Mouse (Mus musculus): ENCODE measurements around the gene Ebpl. TPM values are rescaled to one million over a fixed set of nuclear protein-coding genes. Genes with fewer than 3 reads are reported as not detected.

Ebpl gene
- polyA plus RNA-seq, 1 experiment from 2014 or later, result 4.0 TPM

DNA sequence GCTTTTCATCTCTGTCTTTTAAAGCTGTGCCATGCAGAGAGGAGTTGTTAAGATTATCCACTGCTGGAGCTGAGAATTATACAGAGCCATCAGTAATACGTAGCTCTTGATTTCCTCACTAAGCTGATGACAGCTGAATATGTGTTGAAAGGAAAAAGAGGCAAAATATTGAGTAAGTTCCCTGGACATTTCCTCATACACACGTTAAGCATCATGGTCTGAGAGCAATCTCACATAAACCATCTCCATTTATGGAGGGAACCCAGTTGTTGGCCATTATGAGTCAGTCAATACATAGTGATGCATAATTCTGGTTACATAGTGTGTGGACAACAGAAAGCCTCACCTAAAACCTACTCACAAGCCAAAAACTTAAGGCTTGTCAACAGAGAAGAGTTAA lies 57.8 kb downstream of the Ebpl start:
- in situ Hi-C loops (cut with MboI; ENCODE audit: low pct_unique_long_range_greater_than_20kb), result no loop called here
- ChIA-PET CTCF (interaction anchor here (0.8 kb wide), 1 partner anchor 60 kb away, joined by 5 read pairs; no protein-coding TSS in a partner anchor), POLR2A (no interaction called here)
- no peaks in the 10 kb centered on the region for H3K27me3 ChIP-seq
- ATAC-seq (no peak), DNase-seq (ENCODE audit: low read depth, low spot score) (no peak)
- no peak for TF ChIP-seq CTCF (IDR thresholded peaks at IDR 0.05)

DNA sequence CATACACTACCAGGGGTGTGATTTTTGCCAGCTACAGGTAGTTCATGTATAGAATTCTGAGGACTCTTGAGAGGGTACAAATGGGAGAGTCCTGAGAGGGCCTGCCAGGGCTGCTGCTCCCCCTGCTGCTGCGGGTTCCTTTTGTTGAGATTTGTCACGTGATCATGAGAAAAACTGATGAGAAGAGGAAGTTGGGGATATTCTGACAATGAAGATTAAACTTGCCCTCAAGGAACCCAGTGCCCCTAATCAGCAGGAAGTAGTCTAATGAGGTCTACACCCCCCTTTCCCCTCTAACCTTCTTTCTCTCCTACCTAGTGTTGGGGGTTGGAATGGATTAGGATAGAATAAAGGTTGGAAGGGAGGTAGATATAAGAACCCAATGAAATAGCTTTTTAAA lies 58.9 kb downstream of the Ebpl start:
- CTCF ChIA-PET, result no interaction called here
- DNase-seq (ENCODE audit: low read depth, low spot score) (no peak), ATAC-seq (no peak)
- POLR2A ChIA-PET, result no interaction called here
- TF ChIP-seq CTCF (IDR thresholded peaks at IDR 0.05), result no peak
- no peaks in the 10 kb centered on the region for H3K27me3 ChIP-seq
- in situ Hi-C loops (cut with MboI; ENCODE audit: low pct_unique_long_range_greater_than_20kb), result no loop called here

DNA sequence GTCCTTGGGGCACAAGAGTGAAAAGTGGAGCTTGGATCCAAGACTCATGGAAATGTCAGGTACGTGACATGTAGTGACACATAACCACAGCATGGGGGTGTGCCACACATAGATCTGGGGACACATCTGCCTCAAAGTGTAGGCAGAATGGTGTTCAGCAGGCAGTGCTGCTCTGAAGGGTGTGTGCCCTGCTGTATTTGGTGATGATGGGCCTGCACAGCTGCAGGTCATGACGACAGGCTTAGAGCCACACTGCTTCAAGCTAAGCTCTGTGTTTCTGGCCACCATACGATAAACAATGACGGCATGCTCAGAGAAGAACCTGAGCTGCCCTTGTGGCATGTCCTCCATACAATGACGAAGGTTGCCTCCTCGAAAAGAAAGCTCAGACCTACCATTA lies 60.4 kb downstream of the Ebpl start:
- in situ Hi-C loops (cut with MboI; ENCODE audit: low pct_unique_long_range_greater_than_20kb), result loop anchor here (5.0 kb wide), 1 partner anchor 503 kb away; no protein-coding TSS in a partner anchor
- CTCF ChIA-PET, result interaction anchor here (1.4 kb wide), 1 partner anchor 500 kb away, joined by 3 read pairs; no protein-coding TSS in a partner anchor
- peaks cover 3% of the 10 kb centered on the region for H3K27me3 ChIP-seq
- no peak for TF ChIP-seq CTCF (IDR thresholded peaks at IDR 0.05)
- POLR2A ChIA-PET, result no interaction called here
- DNase-seq (ENCODE audit: low read depth, low spot score) (no peak), ATAC-seq (no peak)

DNA sequence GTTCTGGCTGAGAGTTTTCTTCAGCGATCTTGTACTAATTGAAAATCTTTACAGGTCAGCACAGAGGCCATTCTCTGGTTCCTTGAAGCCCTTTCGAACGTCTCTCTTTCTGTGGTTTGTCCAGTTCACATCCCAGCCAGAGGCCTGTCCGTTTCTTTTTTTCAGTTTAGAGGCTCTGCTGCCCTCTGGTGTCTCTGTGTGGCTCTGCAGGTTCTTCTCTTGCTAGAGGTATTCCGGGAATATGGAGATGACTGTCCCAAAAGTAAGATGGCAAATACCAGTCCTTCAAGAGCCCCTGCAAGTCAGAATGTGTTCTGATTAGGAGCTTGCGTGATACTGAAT lies 65.5 kb downstream of the Ebpl start:
- in situ Hi-C loops (cut with MboI; ENCODE audit: low pct_unique_long_range_greater_than_20kb), result loop anchor here (5.0 kb wide), 1 partner anchor 497 kb away; no protein-coding TSS in a partner anchor
- POLR2A ChIA-PET, result no interaction called here
- CTCF ChIA-PET, result interaction anchor here (0.8 to 2.6 kb wide), 29 partner anchors 9 to 496 kb away, joined by 3 to 28 read pairs (median 5); partner anchors contain the start of gene Sgcg
- DNase-seq (ENCODE audit: low read depth, low spot score) (peak; percentile 22), ATAC-seq (peak; percentile 74)
- H3K27me3 ChIP-seq, result peaks cover 3% of the 10 kb centered on the region
- peak; percentile 29 for TF ChIP-seq CTCF (IDR thresholded peaks at IDR 0.05)

DNA sequence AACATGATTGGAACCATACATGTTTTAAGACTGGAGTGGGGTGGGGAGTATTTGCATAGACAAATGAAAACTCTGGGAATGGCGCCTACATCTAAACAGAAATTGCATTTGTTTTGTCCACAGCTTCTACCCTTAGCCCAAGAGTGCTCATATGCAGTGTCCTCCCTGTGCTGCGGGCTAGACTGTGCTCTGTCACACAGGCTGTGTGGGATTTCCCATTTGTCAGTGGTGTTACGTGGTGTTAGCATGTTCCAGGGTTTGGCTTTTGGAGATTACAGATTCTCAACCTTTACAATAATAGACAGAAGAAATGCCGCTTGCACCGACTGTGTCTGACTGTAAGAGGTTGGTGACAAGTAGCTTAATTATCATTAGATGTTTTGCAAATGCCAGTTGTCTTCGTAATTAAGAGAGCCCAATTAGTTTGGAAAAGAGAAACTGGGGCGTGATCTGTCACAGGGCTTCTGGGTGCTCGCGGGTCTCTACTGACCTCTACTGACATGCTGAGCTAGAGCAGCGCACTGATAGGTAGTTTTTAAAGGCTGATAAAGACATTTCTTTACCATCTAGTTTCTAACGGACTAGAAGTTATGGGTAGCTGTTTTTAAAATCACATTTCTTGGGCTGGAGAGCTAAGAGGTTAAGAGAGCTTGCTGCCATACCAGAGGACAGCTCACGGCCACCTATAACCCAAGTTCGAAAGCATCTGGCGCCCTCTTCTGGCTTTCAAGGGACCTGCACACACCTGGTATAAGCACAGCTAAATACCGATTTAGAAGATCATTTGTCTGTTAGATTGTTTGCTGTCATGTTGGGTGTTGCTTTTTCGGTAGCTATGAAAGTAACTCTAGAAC lies 66.1 kb downstream of the Ebpl start:
- H3K27me3 ChIP-seq, result peaks cover 3% of the 10 kb centered on the region
- in situ Hi-C loops (cut with MboI; ENCODE audit: low pct_unique_long_range_greater_than_20kb), result no loop called here
- peak; percentile 94 for TF ChIP-seq CTCF (IDR thresholded peaks at IDR 0.05)
- ChIA-PET POLR2A (interaction anchor here (1.1 kb wide), 1 partner anchor 10 kb away, joined by 3 read pairs; no protein-coding TSS in a partner anchor), CTCF (interaction anchor here (0.8 to 2.6 kb wide), 30 partner anchors 8 to 496 kb away, joined by 3 to 28 read pairs (median 5); partner anchors contain the start of gene Sgcg)
- DNase-seq (ENCODE audit: low read depth, low spot score) (peak; percentile 43), ATAC-seq (peak; percentile 95)

DNA sequence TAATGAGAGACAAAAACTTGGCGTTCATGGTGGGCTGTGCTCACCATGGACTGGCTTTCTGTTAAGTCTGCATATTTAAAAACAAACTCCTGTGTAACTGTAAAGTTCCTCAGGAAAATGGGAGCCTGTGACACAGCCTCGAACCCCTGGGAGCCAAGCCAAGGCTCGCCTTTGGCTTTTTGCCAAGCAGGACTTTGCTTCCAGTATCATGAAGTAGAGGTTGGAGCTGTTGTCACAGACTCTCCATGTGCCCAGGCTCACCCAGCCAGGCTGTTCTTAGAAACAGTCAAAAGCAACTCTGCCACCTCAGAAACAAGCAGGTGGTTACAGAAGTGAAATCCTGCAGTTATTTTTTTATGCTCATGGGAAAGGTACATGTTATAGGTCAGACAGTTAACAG lies 69.6 kb downstream of the Ebpl start:
- ATAC-seq (no peak), DNase-seq (ENCODE audit: low read depth, low spot score) (no peak)
- no peak for TF ChIP-seq CTCF (IDR thresholded peaks at IDR 0.05)
- H3K27me3 ChIP-seq, result no peaks in the 10 kb centered on the region
- CTCF ChIA-PET, result interaction anchor here (2.4 kb wide), 1 partner anchor 48 kb away, joined by 7 read pairs; no protein-coding TSS in a partner anchor
- POLR2A ChIA-PET, result no interaction called here
- in situ Hi-C loops (cut with MboI; ENCODE audit: low pct_unique_long_range_greater_than_20kb), result no loop called here

DNA sequence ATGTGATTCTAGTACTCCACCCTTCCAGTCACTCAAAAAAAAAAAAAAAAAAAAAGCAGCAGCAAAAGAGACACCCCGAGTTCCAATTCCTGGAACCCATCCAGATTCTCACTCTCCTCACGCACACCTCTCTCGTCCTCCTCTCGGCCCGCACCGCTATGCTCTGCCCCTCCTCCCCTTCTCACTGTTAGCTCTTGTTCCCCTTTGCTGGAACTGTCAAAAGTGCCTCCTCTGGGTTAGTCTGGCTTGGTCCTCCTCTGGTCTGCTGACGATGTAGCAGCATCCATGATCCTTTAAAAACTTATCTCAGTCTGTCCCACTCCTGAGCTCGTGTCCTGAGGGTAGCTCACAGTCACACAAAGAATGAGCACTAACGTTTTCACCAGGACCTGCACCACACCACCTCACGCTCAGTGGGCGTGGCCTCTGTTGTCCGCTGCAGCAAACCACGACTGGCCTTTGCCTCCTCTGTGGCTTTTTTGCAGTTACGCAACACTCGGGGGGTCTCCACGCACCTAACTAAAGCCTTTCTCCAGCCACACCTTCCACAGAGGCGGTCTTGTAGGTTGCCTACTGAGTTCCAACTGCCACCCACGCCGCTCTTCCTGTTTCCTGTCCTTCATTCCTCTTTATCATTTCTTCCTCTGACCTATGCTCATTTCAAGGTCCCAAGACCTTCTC lies 71.5 kb downstream of the Ebpl start:
- TF ChIP-seq CTCF (IDR thresholded peaks at IDR 0.05), result no peak
- ATAC-seq, result no peak
- no peaks in the 10 kb centered on the region for H3K27me3 ChIP-seq
- no peak for DNase-seq (ENCODE audit: low read depth, low spot score)
- in situ Hi-C loops (cut with MboI; ENCODE audit: low pct_unique_long_range_greater_than_20kb), result no loop called here
- CTCF ChIA-PET, result interaction anchor here (2.4 kb wide), 1 partner anchor 46 kb away, joined by 7 read pairs; no protein-coding TSS in a partner anchor
- POLR2A ChIA-PET, result interaction anchor here (0.6 kb wide), 1 partner anchor 116 kb away, joined by 4 read pairs; no protein-coding TSS in a partner anchor

Other genes with a start within 250 kb of the Ebpl start
- gene Sacs, start 222.0 kb downstream of the Ebpl start, polyA plus RNA-seq (2021), result 5.7 TPM
- not detected for gene Sgcg, start 101.9 kb downstream of the Ebpl start, polyA plus RNA-seq (2021)
- gene Arl11, start 50.7 kb downstream of the Ebpl start, polyA plus RNA-seq (2021), result not detected
- 37.7 TPM for gene Kpna3, start 79.4 kb upstream of the Ebpl start, polyA plus RNA-seq (2021)
- 20.9 TPM for gene Spryd7, start 196.4 kb upstream of the Ebpl start, polyA plus RNA-seq (2021)
- 13.2 TPM for gene Trim13, start 237.8 kb upstream of the Ebpl start, polyA plus RNA-seq (2021)
- 0.37 TPM for gene Kcnrg, start 247.0 kb upstream of the Ebpl start, polyA plus RNA-seq (2021)

All from Patski (cell line).